Mouse (Mus musculus): Measurements from ENCODE around the gene Rbms3.

Rbms3 gene

DNA sequence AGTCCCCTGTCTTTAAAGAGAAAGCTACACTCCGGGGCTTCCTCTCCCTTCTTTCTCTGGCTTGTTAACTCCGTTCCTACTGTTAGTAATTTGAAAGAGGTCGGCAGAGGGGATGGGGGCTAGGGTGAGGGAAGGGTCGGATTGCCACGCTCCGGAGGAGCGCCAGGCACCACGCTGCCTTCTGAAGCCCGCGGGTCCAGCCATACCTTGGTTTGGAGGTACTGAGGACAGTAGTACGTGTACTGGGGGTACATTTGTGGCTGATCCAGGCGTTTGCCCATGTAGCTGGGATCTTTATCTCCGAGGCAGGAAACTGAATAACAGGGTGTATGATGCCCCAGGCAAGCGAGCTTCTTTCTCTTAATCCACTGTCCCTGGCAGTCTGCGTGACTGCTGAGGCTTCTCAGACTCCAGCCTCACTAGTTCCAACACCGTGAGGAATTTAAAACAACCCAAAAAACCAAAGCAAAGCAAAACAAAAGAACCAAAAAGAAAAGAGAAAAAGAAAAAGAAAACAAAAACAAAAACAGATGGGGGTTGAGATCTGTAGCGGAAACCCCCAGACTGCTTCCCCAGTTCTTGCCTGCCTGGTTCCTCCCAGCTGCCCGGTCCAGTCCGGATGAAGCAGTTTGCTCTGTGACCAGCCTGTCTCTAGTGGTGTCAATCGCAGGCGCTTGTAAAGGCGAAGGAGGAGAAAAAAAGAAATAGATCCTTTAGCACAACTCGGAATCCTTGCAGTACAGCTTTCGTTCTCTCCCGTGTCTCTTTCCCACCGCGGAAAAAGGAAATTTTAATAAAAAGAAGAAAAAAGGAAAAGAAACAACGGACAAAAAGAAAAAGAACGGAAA lies 378.0 kb downstream of the Rbms3 start:
- DNase-seq: peak in 1 of 2 experiments; percentile 15

GRCm38 (mm10) chr9:117250831-117251165 lies 378.9 kb downstream of the Rbms3 start:
- no peak for DNase-seq

- no peak for DNase-seq
Measured at GRCm38 (mm10) chr9:117250036-117250830, 379.5 kb downstream of the Rbms3 start.

DNA sequence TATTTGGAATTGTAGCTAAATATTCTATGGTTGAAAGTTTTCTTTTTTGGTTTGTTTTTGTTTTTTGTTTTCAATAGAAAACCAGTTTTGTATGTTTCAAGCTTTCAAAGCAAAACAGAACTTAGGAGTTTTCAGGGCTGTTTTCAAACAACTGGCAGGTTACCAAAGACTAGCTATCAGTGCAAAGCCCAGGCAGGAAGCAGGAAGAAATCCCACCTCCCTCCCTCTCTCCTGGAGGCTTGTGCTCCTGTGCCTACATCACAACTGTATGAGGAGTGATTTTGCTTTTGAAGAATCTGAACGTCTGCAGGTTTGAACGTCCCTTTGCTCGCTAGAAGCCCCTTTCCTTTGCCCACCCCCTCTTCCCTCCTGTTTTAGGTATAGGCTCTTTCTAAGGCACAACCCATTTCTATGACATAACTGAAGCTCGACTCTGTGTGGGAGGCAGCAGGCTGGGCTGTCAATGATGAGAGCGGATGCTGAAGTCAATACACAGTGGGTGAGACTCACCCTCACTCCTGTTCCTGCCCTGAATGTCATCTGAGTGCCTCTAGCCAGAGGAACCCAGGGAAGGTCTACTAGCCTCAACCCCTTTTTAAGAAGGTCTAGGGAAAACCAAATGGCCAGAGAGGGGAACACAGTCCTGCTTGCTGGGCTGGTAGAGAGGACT lies 382.3 kb downstream of the Rbms3 start:
- DNase-seq: no peak

DNA sequence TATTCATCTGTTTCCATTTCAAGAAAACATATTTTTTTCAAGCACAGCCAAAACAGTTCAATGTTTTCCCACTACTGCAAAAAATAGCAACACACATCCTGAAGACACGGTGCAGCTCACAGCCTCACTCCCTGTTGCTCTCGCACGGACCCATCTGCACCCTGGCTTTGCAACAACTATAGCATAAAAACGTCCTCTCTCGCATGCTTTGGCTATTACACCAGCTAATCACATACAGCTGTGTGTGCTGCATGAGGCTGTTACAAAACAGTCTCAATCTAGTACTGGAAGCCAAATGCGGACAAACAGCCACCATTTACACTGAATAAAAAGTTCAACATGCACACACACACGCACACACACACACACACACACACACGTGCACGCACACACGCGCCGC lies 383.5 kb downstream of the Rbms3 start:
- DNase-seq: no peak

DNA sequence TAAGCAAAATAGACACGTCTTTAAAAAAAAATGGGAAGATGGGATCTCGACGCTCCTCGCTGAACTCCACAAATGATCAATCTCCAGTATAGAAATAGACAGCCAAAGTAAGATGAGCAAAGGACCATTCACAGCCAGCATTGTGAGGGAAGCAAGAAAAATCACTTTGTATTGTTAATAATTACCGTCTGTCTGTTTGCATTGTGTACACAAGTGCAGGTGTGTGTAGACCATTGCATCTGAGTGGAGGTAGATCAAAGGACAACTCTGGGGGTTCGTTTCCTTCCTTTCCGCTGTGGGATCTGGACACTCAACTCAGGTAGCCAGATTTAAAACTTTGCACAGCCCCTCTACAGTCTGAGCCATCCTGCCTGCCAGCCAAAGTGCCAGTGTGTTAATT lies 386.3 kb downstream of the Rbms3 start:
- no peak for DNase-seq

- DNase-seq: no peak
Measured at GRCm38 (mm10) chr9:117234726-117235075, 395.0 kb downstream of the Rbms3 start.

GRCm38 (mm10) chr9:117234065-117234725 lies 395.5 kb downstream of the Rbms3 start:
- DNase-seq: no peak

- no peak for DNase-seq
Measured at GRCm38 (mm10) chr9:117222741-117223140, 407.0 kb downstream of the Rbms3 start.

- no peak for DNase-seq
Measured at GRCm38 (mm10) chr9:117221481-117221880, 408.2 kb downstream of the Rbms3 start.

DNA sequence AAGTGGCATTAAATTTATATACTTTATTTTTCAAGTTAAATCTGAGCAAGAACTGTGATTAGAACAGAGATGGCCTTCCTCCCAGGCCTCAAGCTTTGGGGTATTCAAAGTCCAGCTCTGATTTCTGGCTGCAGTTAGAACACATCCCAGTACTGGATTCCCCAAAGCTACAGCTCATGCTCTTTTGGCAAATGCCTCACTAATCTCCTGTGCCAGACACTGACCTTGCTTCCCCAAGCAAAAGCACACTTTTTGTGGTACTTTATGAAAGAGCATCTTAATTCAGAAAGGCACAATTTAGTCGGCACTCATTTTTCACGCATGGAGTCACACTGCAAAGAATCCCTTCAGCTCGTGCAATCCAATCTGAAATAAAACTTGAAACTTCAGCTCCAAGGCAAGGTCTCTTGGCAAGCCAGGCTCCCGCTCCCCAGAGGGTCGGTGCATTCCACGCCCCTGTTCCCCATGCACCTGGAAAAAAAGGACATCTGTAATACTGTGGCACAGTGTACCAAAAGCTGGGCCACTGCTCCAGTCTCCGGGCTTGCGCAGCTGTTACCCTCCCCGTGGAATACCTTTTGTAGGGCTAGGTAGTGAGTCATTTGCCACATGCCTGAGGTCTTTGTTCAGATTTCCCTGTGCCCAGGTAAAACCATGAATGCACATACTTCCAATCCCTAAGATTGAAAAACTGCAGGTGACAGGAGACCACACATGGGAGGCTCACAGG lies 413.5 kb downstream of the Rbms3 start:
- DNase-seq: no peak

DNA sequence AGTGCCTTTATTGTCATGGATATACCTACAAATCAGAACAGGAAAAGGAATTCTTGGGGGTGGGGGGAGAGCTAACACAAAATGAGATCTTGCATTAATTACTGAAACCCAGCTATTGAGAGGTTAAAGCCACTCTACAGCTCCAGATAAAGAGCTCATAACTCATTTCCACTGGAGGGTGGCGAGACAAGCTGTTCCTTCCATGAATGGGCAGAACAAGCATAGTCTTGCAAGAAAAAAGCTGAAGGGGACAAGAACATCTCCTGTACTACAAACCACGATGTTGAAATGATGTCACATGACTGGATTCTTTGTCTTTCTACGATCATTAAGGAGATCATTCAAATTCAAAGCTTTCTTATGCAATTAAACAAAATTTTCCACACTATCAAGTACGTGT lies 417.7 kb downstream of the Rbms3 start:
- no peak for DNase-seq

GRCm38 (mm10) chr9:117210344-117210743 lies 419.4 kb downstream of the Rbms3 start:
- DNase-seq: no peak

DNA sequence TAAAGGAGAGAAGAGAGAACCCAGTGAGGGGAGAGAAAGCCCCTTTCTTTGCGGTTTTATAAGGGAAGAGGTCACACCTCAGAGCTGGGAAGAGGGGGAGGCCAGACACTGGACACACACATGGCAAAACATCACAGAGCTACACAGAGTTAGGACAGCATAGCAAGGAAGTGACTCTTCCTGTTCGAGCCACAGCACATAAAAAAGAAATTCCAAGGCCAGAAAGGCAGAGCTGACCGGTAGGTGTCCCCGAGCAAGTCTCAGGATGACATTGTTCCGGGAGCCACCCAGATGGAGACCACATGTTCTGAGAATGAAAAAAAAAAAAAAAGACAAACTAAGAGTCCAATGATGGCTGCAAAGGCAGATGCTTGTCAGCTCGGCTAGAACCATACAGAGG lies 424.3 kb downstream of the Rbms3 start:
- no peak for DNase-seq

GRCm38 (mm10) chr9:117200067-117200658 lies 429.6 kb downstream of the Rbms3 start:
- DNase-seq: no peak

DNA sequence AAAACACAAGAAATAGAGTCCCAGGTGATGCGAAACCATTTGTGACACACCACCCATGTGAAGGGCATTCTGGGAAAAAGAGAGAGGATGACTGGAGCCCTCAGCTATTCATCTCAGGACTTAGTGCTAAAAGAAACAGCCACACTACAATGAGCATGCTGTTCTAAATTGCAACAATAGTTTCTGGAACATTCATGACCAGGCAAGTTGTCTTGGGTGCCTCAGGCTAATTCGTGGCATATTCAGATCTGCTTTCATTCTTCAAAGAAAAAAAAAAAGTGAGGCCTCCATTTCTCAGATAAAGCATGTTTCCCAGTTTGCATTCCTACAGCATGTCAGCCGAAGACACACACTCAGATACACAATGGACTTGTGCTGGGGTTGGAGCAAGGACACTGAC lies 432.2 kb downstream of the Rbms3 start:
- no peak for DNase-seq

DNA sequence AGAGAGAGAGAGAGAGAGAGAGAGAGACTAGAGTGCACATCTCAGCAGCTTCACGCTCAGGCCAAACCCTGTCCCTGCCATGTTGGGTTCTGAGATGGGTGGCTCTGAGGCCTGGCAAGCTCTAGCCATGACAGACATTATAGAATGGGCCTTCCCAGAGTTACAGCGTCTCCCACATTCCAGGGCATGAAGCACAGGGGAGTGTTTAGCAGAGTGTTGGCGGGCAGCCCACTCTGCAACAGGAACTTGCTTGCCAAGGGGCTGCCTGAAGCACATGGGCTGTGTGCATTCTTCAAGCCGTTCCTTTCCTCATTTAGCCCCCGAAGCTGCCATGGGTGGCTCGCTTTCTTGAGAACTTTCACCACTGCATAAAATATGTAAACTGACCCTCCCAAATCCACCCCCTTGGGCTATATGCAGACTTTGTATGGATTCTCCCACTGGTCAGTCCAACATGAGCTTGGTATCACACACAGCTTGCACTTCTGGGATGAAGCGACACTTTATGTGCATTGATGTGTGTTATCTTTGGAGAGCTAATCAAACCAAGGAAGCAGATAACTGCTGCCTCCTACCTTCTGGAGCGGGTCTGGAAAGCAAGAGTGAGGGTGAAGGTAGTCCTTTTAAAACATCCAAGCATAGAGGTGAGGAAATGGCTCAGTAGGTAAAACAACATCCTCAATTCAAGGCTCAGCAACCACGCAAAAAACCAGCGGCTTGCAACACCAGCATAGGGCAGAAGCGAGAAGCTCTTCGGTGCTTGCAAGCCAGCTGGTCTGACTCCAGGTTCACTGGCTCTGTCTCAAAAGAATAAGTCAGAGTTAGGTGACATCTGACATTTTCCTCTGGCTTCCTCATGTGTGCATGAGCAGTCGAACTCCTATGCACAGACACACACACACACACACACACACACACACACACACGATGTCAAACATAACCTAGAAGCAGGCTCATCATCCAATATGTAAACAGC lies 436.9 kb downstream of the Rbms3 start:
- peak; percentile 26 to 30 for DNase-seq

DNA sequence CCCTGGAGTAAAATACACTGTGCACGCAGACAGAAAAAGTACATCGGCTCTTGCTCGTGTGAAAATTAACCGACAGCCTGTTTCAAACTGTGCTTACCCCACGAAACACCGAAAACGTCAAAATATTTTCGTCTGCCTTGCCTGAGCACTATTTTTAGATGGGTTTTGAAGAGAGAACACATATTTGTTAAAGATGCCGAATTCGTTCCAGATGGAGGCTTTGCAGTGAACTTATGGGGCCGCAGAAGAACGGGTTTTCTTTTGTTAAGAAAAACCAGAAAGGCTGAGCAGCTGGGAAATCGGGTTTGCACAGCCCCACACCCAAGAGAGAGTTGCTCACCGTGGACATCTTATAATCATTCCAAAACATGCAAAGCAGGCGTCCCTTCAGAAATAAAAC lies 437.6 kb downstream of the Rbms3 start:
- no peak for DNase-seq

- DNase-seq: no peak
Measured at GRCm38 (mm10) chr9:117188406-117188805, 441.3 kb downstream of the Rbms3 start.

DNA sequence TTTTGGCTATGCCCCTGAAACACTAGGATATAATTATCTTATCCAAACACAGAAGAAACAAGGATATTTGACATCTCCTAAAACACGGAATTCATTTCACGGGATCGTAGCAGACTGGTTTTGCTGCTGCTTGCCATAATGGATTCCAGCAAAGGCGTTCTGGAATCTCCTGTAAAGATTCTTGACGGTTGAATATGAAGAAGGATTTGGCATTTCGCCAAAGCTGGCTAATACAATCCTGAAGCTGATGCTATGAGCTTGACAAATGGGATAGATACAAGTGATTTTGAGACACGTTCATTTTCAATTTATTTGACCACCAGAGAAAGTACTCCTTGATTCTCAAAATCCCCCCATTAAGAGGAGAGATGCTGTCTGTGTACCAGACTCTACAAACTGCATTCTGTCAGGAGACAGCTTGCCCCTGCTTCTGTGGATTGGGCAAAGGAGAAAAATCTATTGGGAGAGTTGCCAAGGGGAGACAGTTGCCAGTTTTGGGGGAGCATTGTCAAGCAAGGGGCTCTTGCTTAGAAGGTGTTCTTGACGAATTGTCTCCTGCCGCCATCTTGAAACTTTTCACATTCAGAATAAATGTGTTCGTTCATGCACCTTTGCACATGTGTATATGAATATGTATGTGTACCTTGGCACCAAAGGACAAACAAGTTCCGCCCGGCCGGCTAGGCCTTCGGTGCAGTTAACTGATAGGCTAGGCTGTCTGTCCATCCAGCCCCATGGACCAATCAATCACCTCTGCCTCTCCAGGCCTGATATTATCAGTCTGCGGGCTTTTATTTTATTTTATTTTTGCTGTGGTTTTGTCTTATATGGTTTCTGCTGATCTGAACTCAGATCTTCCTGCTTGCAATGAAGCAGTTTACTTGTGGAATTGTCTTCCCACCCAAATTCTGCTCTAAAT lies 442.3 kb downstream of the Rbms3 start:
- DNase-seq: no peak
